Mouse (Mus musculus) lung, embryonic 14.5 days (tissue): ENCODE results near the gene Drd3. TPM values are rescaled to one million over a fixed set of nuclear protein-coding genes. Genes with fewer than 3 reads are reported as not detected.

Experiments used
- ATAC-seq: fragments of 200-750 bp; cut with Nextera tagmentation; 2 replicates; pipeline ENCODE4 v1.8.0; 2017; ENCODE audit warnings: mild to moderate bottlenecking, moderate TSS enrichment, moderate library complexity; ENCODE audit not compliant: insufficient read depth
- DNase-seq: peaks from one replicate; pipeline ENCODE4 v3.0.0-alpha.2; 2015
- H3K27ac ChIP-seq: fragments of 300-500 bp; sonication (generic); 2 replicates; pipeline ENCODE4 v1.5.1; 2014; ENCODE audit warnings: low read depth, mild to moderate bottlenecking, moderate library complexity
- H3K27me3 ChIP-seq: fragments of 300-500 bp; sonication (generic); 2 replicates; pipeline ENCODE4 v1.6.1; 2014; ENCODE audit warnings: low read length, control low read depth; ENCODE audit not compliant: insufficient read depth
- H3K36me3 ChIP-seq: fragments of 300-500 bp; sonication (generic); 2 replicates; pipeline ENCODE4 v1.6.1; 2014; ENCODE audit warnings: control low read depth; ENCODE audit not compliant: insufficient read depth
- H3K4me1 ChIP-seq: fragments of 300-500 bp; sonication (generic); 2 replicates; pipeline ENCODE4 v1.6.1; 2014; ENCODE audit warnings: antibody characterized with exemption, control low read depth; ENCODE audit not compliant: insufficient read depth
- H3K4me2 ChIP-seq: fragments of 300-500 bp; sonication (generic); 2 replicates; pipeline ENCODE4 v1.6.1; 2014; ENCODE audit warnings: mild to moderate bottlenecking
- H3K4me3 ChIP-seq: fragments of 300-500 bp; sonication (generic); 2 replicates; pipeline ENCODE4 v1.5.1; 2014; ENCODE audit warnings: low read depth, low read length
- H3K9ac ChIP-seq: fragments of 300-500 bp; sonication (generic); 2 replicates; pipeline ENCODE4 v1.6.1; 2014
- H3K9me3 ChIP-seq: fragments of 300-500 bp; sonication (generic); 2 replicates; pipeline ENCODE4 v1.6.1; 2016; ENCODE audit warnings: low read depth, low read length, control low read depth
- CTCF ChIP-seq: IDR thresholded peaks from 2 replicates; pipeline ENCODE4 v1.5.1; 2016; ENCODE audit warnings: antibody characterized with exemption, low read depth
- WGBS: fragments of 180-500 bp; shearing (Covaris S2); extraction: QIAGEN DNeasy Blood & Tissue Kit; methylation state at CpG from one replicate; pipeline ENCODE4 v1.1.7; 2014; 5-methylcytosine and 5-hydroxymethylcytosine counted together
- polyA plus RNA-seq: library from polyadenylated mRNA; unstranded; fragments of >200 nt; fragmentation: Nextera tagmentation; extraction: Ambion mirVana; gene quantifications from 2 replicates; pipeline ENCODE4 v1.2.1, GENCODE M21; 2014

Gene Drd3
- polyA plus RNA-seq, result not detected in 2 replicates

- Histone ChIP-seq H3K27ac (no peak within 1 kb of the TSS), H3K27me3 (no peaks in the 10 kb centered on the region), H3K4me2 (no peak within 1 kb of the TSS), H3K9me3 (no peaks in the 10 kb centered on the region), H3K4me3 (no peak within 1 kb of the TSS), H3K9ac (no peak within 1 kb of the TSS), H3K36me3 (no peaks in the 10 kb centered on the region), H3K4me1 (no peaks in the 10 kb centered on the region)
- 6% methylated on average over 7 of the region's 7 CpGs for WGBS
- ATAC-seq, result no peak
- DNase-seq, result peak; percentile 81
- TF ChIP-seq CTCF, result no peak
Observed at GRCm38 (mm10) chr16:43753751-43754150, at the start of gene Drd3. Drd3 (plus strand) TSS chr16:43754026.

GRCm38 (mm10) chr16:43708335-43709061 lies 45.3 kb upstream of the Drd3 start:
- Histone ChIP-seq H3K4me2 (peak overlapping the region; percentile 55), H3K27ac (no peak overlapping the region), H3K36me3 (no peaks in the 10 kb centered on the region), H3K4me3 (no peak overlapping the region), H3K9me3 (no peaks in the 10 kb centered on the region), H3K4me1 (no peaks in the 10 kb centered on the region), H3K27me3 (no peaks in the 10 kb centered on the region), H3K9ac (no peak overlapping the region)
- no peak for DNase-seq
- TF ChIP-seq CTCF, result no peak
- ATAC-seq, result no peak
- WGBS, result 41% methylated on average over 13 of the region's 13 CpGs

GRCm38 (mm10) chr16:43709062-43709413 lies 44.8 kb upstream of the Drd3 start:
- Histone ChIP-seq H3K27ac (no peak overlapping the region), H3K27me3 (no peaks in the 10 kb centered on the region), H3K9me3 (no peaks in the 10 kb centered on the region), H3K4me1 (no peaks in the 10 kb centered on the region), H3K4me3 (peak overlapping the region; percentile 12; the same call in 1 of the 2 replicates), H3K9ac (no peak overlapping the region), H3K4me2 (peak overlapping the region; percentile 55), H3K36me3 (no peaks in the 10 kb centered on the region)
- DNase-seq, result peak; percentile 50
- TF ChIP-seq CTCF, result no peak
- WGBS, result 33% methylated on average over 15 of the region's 15 CpGs
- ATAC-seq, result peak; percentile 41; the same call in 1 of the 2 replicates

DNA sequence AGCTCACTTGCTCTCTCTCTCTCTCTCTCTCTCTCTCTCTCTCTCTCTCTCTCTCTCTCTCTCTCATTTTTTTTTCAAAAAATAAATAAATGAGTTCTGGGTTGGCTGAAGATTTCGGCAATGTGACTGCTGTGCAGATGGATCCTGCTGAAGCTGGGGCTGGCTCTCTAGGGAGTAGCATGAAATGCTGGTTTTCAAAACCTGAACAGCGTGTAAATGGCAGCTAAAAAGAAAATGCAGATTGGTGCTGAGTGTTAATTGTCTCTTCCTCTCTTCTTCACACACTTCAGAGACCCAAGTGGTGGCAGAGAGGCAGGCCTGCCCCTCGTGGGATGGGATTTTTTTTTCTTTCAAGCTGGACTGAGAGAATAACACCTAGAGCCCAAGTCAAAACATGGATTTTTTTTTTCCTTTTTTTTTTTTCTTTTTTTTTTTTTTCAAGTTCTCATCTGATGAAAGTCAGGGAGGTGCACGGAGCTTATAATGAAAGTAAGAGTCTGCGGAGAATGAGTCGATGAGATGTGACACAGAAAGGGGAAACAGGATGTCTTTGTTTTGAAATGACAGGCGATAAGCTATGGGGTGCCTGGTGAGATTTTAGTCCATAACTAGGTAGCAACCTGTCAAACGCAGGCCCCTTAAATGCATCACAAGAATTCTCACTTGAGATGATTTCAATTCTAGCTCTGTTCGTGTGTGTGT lies 44.2 kb upstream of the Drd3 start:
- Histone ChIP-seq H3K4me3 (peak overlapping the region; percentile 12; the same call in 1 of the 2 replicates), H3K27me3 (no peaks in the 10 kb centered on the region), H3K4me1 (no peaks in the 10 kb centered on the region), H3K27ac (no peak overlapping the region), H3K9me3 (no peaks in the 10 kb centered on the region), H3K9ac (no peak overlapping the region), H3K36me3 (no peaks in the 10 kb centered on the region), H3K4me2 (peak overlapping the region; percentile 55)
- peak; percentile 30 for DNase-seq
- ATAC-seq, result no peak
- WGBS, result 21% methylated on average over 9 of the region's 9 CpGs
- no peak for TF ChIP-seq CTCF

DNA sequence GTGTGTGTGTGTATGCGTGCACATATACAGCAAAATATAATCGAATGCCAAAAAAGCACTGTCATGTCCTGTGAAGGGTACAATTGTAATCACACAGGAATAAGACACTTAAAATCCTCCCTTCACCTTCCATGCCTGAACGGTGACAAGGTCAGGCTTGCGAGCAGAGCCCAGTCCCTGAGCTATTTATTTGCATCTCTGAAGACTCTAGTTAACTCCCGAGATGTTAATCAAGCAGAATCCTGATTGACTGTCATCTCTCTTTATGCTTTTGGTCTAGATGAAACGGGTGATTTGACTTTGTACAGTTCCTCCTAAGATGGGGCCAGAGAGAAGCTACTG lies 43.7 kb upstream of the Drd3 start:
- no peaks in the 10 kb centered on the region for H3K36me3 ChIP-seq
- DNase-seq (no peak), ATAC-seq (no peak)
- H3K27me3 ChIP-seq, result no peaks in the 10 kb centered on the region
- H3K9ac ChIP-seq, result no peak overlapping the region
- H3K4me3 ChIP-seq, result no peak overlapping the region; the same call in 1 of the 2 replicates
- H3K9me3 ChIP-seq, result no peaks in the 10 kb centered on the region
- no peaks in the 10 kb centered on the region for H3K4me1 ChIP-seq
- 41% methylated on average over 6 of the region's 6 CpGs for WGBS
- H3K4me2 ChIP-seq, result peak overlapping the region; percentile 55
- TF ChIP-seq CTCF, result no peak
- no peak overlapping the region for H3K27ac ChIP-seq

DNA sequence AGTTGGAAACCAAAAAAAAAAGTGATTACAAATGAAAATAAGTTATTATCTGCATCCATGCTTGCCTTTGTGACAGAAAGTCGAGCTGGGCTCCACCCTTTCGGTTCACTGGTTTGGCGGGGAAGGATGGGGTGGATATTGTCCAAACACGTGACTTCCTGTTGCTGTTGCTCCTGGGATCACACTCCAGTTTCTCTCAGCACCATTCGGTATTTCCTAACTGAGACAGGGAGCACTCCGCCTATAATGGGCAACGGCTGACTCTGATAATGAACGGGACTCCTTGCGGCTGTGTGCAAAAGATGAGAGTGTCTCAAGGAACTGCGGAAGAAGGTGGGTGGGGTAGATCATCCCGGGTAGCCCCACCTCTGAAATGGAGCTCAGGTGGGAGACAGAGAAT lies 43.2 kb upstream of the Drd3 start:
- 68% methylated on average over 11 of the region's 11 CpGs for WGBS
- ATAC-seq, result no peak
- Histone ChIP-seq H3K4me2 (no peak overlapping the region), H3K9me3 (no peaks in the 10 kb centered on the region), H3K27ac (no peak overlapping the region), H3K27me3 (no peaks in the 10 kb centered on the region), H3K9ac (no peak overlapping the region), H3K4me3 (no peak overlapping the region), H3K4me1 (no peaks in the 10 kb centered on the region), H3K36me3 (no peaks in the 10 kb centered on the region)
- TF ChIP-seq CTCF, result no peak
- DNase-seq, result no peak

DNA sequence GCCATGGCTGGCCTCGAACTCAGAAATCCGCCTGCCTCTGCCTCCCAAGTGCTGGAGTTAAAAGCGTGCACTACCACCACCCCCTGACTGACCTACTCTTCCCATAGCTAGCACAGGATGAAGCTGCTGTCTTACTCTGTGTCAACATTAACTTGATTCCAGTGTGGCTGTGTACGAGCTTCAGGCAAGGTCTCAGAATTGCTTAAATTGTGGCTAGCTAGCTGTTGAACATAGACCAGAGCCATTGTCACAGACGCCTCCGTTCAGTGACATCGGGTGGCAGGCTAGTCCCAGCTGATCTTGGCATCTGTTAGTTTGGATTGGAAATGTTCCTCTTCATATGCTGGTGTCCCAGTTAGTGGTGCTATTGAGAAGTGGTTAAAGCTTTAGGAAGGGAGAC lies 42.5 kb upstream of the Drd3 start:
- H3K36me3 ChIP-seq, result no peaks in the 10 kb centered on the region
- H3K27ac ChIP-seq, result no peak overlapping the region
- no peak overlapping the region for H3K4me2 ChIP-seq
- 87% methylated on average over 7 of the region's 7 CpGs for WGBS
- no peaks in the 10 kb centered on the region for H3K4me1 ChIP-seq
- no peak overlapping the region for H3K9ac ChIP-seq
- H3K4me3 ChIP-seq, result no peak overlapping the region
- no peaks in the 10 kb centered on the region for H3K9me3 ChIP-seq
- DNase-seq, result no peak
- TF ChIP-seq CTCF, result no peak
- ATAC-seq, result no peak
- H3K27me3 ChIP-seq, result no peaks in the 10 kb centered on the region
